Mouse (Mus musculus) spleen, adult 2 months (tissue): ENCODE results near the gene Prkcz.

ENCODE experiments used
- CTCF ChIP-seq: fragments of 200-500 bp; IDR thresholded peaks from 2 replicates; pipeline ENCODE4 v1.5.1; 2011; ENCODE audit warnings: mild to moderate bottlenecking, inconsistent platforms; ENCODE audit not compliant: insufficient read depth, insufficient read length, insufficient replicate concordance; ENCODE audit errors: extremely low read depth
- POLR2A ChIP-seq: fragments of 200-500 bp; IDR thresholded peaks from 2 replicates; pipeline ENCODE4 v1.6.1; 2011; ENCODE audit warnings: low read depth, low read length, inconsistent platforms

DNA sequence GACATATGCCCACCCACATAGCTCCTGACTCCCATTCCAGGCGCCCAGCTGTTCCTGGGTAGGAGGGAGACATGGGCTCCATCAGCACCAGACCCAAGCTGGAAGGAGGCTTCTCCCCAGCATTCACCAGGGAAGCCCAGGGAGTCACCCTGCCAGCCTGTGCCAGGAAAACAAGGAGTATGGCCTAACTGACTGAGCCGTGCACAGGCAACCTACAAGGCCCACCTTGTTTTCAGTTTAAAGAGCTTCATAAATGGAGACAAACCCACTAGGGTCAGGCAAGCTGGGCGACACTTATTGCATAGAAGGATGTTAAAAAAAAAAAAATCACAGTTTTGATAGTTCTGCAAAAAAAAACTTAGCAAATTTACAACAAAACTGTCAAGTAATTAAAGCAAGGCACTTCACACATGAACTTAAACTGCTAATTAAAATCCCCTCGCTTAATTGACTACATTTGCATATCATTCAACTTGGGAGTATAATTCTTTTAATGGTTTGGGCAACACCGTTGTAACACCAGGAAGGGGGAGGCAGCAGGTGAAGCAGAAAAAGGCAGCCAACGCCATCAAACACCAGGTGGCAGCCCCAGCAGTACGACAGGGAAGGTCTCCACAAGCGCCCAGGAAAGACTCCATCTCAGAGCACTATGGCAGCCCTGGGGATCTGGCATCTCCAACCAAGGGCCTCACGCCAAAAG, 148.0 kb downstream of the Prkcz start:
- no peak for TF ChIP-seq POLR2A
- TF ChIP-seq CTCF, result 0 out of 2 replicates have a peak, but pooled peaks have one; percentile 6
